Mouse (Mus musculus): ENCODE measurements around the gene Hdlbp.

The Hdlbp gene

DNA sequence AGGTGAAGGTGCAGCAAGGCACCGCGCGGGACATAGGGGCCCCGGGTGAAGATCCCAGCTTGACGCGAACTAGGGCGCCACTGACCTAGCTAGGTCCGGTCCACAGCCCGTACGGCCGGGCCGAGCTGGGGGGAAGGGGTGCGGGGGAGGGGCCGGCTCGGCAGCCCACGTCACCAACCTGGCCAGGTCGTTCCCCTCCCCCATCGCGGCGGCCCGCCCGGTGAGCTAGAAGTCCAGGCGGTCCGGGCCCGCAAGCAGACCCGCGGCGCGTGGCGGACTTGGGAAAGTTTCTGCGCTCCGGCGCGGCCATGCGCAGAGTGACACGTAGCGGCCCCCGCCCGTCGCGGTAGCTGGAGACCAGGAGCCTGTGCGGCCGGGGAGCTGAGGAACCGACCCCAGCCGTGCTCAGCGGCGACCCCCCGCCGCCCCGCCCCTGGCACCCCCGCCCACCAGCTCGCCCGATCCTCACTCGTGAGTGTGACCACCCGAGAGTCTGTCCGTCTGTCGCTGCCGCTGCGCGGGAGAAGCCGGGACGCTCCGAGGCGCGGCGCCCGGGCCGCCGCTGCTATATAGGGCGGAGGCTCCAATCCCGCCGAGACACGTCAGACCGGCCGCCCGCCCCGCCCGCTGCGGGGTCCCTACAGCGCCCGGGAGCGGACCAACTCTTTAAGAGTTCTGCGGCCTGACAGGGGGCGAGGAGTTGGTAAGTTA lies 33.3 kb downstream of the Hdlbp start:
- peak; percentile 79 for DNase-seq (ENCODE audit: extremely low spot score)

DNA sequence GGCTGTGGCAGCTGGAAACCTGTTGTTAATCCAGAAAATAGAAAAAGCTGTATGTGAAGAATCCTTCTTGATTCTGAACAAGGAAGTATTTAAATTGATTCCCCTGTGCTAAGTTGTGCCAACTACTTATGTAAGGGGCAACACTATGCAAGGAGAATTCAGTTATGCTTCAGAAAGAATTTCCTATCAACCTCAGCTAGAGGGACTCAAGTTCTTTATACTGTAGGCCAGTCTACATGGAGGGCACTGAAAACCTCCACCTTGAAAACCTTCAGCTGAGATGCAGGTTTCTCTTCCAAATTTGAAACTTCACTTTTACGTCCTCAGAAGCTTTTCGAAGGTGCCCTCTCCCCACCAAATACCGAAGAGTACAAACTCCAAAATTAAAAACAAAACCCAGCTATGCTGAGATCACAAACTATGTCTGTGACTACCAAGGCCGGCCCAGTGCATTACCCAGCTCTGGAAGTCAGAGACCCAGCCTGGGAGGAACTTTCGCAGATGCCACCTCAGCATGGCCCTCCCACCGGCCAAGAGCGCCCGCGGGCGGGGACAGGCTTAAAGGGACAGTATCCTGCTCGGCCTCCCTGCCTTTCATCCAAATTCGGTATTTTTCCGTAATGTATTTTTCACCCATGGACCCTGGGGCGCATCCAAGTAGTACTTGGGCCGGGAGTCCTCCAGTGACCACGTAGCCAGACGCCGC lies 34.1 kb downstream of the Hdlbp start:
- DNase-seq (ENCODE audit: extremely low spot score), result peak; percentile 74

DNA sequence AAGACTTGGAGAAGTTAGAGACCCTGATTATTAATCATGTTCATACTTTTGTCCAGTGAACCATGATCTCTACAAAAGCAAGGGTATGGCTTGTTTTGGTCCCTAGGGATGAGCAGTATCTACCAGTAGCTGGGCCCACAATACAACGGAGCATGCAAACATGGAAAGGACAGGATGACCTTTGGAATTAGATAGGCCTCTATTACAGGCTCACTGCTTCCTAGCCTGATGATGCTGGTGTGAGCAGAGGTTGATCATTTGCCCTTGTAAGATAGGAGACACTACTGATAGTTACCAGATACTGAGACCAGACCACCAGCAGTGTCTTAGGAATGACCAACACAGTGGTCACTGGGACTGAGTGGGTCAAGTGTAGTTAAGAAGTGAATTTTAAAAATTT lies 39.3 kb downstream of the Hdlbp start:
- DNase-seq (ENCODE audit: extremely low spot score), result no peak

DNA sequence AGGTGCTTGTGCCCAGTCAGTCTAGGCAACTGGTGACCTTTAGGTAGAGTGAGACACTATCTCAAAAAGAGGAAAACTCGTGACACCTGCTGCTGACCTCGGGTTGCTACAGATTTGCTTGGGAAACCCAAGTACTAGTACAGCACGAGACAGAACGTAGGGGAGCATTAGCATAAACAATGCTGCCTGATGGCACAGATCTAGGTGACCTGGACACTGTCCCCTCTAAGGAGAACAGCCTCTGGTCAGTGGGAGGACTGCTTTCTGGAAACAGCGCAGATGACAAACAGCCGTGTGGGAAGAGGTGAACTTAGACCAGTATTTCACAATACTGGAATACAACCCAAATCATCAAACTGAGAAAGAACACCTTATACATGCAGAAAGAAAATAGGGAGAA lies 46.5 kb downstream of the Hdlbp start:
- no peak for DNase-seq (ENCODE audit: extremely low spot score)

DNA sequence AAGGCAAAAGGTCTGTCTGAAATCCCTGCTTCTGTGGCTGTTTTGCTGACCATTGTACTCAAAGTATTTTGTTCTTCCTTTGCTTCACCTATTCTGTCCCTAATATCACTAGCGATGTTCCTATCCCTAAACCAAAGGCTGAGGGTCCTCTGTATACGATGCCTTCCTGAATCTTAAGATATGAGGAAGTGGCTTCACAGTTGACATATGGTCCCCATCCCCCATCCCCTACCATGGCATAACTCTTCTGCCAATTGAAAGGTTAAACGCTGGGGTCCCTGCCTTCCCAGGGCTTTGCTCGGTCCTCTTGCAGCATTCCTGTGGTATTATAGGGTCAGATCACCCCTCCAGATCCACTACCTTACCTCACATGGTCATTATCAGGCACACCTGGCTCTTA lies 75.2 kb downstream of the Hdlbp start:
- DNase-seq (ENCODE audit: extremely low spot score), result no peak

DNA sequence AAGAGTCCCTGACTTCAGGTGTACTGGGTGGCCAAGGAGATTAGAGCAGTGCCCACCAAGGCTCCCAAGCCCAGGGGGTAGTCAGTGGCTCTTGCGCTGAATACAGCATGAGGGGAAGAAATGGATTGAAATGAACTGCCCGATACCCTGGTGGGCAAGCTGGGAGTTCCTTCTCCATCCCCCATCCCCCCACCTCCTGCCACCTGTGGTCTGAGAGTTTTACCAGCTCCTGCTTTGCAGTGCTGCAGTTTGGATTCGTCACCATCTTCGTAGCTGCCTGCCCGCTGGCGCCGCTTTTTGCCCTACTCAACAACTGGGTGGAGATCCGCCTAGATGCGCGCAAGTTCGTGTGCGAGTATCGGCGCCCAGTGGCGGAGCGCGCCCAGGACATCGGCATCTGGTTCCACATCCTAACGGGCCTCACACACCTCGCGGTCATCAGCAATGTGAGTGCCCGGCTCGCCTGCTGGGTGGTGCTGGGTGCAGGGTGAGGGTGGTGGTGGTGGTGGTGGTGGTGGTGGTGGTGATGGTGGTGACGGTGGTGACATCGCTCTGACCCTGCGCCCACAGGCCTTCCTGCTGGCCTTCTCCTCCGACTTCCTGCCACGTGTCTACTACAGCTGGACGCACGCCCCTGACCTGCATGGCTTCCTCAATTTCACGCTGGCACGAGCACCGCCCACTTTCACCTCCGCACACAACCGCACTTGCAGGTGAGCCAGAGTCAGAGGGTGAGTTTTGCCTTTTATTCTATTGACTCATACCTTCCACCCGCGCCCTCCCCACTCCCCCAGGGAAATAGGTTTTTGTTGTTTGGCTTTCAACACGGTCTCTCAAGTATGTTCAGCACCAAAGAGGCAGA lies 77.2 kb downstream of the Hdlbp start:
- peak; percentile 27 for DNase-seq (ENCODE audit: extremely low spot score)

DNA sequence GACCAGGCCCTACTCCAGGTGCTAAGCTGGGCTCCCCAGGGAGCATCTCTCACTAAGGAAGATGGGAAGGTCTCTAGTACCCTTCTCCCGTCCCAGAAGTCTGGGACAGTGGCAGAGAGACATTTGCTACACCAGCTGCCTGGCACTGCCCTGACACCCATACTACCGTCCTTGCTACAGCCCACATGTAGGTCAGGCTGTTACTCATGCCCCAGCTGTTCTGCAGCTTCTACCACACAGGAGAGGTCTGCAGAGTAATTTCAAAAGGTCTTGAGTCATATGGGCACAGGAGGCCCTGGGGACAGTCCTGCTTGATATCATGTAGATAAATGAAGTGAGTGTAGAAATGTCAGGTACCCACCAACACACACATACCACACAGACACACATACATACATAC lies 89.7 kb downstream of the Hdlbp start:
- DNase-seq (ENCODE audit: extremely low spot score), result no peak

DNA sequence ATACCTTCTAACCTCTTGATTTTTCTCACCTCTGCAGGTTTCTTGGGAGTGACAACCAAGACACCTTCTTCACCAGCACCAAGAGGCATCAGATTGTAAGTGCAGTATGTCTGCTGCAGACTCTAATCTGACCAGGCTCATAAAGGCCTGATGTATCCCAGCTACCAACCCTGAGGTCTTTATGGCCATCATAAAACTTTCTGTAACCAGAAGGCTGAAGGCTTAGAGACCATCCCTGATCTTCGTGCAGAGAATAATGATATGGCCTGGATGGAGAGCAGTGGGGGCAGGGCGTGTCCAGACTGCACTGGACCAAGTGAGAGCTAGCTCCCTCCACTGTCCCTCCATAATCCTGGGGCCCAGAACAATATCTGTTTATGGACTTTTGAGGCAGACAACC lies 91.4 kb downstream of the Hdlbp start:
- no peak for DNase-seq (ENCODE audit: extremely low spot score)

DNA sequence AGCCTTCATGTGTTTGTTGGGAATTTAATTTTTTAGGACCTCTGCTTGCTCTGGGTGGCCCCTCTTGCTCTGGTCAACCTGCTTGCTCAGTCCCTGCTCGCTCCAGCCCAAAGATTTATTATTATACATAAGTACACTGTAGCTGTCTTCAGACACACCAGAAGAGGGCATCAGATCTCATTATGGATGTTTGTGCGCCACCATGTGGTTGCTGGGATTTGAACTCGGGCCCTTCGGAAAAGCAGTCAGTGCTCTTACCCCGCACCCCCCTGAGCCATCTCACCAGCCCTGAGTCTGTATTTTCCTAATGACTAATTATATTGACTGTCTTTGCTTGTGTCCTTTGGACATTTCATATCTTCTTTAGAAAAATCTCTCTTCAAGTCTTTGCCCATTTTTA lies 99.5 kb downstream of the Hdlbp start:
- DNase-seq (ENCODE audit: extremely low spot score), result no peak

DNA sequence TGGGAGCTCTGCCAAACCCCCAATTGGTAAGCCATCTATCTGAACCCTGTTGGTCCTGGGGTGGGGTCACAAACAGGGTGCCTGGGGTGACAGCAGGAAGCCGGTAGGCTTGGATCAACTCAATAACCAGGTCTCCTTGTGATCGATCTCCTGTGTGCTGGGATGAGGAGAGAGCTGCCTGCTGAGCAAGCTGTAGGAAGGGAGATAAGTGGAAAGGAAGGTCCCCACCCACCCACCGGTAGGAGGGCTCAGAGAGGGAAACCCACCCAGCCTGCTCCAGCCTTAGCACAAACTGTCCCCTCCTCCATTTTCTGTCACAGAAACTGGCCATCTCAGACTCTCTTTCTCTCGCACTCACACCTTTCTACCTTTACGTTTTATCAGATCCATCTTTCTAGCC lies 101.3 kb downstream of the Hdlbp start:
- DNase-seq (ENCODE audit: extremely low spot score), result no peak

DNA sequence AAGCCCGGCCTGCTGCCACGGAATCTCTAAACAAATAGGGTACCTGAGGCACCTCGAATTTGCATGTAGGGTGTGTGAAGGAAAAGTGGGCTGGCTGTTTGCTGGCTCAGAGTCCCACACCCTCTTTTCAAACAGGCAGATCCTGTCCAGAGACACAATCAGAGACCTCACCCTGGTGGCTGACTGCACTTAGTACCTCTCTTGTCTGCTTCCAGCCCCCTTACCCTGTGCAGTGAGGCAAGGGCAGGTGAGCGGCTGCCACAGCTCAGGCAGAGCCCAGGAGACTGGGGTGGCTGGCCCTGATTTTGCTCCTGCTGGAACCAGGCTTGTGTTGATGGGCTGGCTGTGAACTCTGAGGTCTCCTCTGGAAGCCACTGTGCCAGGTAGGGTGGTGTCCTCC lies 105.0 kb downstream of the Hdlbp start, which contains the start of gene Ano7:
TSS of gene Ano7 (plus strand) at position 266 of the 400 bp plus-strand sequence.
- DNase-seq (ENCODE audit: extremely low spot score), result no peak

DNA sequence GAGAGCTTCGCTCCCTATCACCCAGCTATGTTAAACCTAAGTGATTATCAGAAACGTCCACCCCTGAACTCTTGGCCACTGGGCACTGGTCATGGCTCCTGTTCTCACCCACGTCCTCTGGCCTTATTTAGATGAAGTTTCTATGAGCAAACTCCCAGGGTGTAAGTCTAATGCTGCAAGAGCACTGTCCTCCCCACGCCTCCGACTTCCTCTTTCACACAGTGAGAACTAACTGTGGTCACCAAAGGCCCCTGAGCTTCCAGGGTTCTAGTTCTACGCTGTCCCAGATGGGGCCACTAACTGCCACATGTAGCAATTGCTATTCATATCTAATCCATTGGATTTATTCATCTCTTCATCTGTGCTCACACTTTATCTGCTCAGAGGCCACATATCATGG lies 113.0 kb downstream of the Hdlbp start:
- no peak for DNase-seq (ENCODE audit: extremely low spot score)

DNA sequence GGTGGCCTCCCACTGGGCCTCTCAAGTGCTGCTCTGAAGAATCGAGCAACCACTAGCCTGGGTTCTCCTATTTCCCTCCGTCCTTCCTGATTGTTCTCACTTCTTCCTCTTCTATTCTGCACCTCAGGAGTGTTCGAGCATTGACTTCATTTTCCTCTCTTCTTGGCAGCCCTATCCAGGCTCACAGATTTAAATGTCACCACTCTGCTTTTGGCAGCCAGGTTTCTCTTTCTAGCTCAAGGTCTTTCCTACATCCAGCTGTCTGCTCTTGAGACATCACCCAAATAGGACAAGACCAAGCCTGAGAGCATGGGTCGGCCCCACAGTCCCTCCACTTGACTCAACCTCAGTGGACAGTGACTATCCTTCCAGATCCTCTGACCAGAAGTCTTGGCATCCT lies 116.0 kb downstream of the Hdlbp start:
- DNase-seq (ENCODE audit: extremely low spot score), result no peak
